In genomic region chr11:34169464-34169894, GRCm38 (mm10) we compare ENCODE assay signal across 9 mouse cellular contexts. TPM values are rescaled to one million over a fixed set of nuclear protein-coding genes. Genes with fewer than 3 reads are reported as not detected.
DNase-seq lines count a peak whose midpoint lies in the region.
"Had no signal": no experiment of that assay in that cellular context is flagged by ENCODE, and none has a peak within 500 bp of the region (broad histone marks: within the 10 kb centered on the region; RNA-seq: fewer than 3 reads in every experiment).

No protein-coding gene starts in this region.

- DNase-seq in adrenal gland, postnatal 14 days, result peak; percentile 24
- DNase-seq in adrenal gland, adult 18-20 months (ENCODE audit: low spot score in 2 of 2), result no peak
- peak; percentile 24 to 48 for DNase-seq in heart, adult 9 months (ENCODE audit: low spot score in 2 of 2)
- peak; percentile 79 for DNase-seq in kidney, postnatal 10 days
- peak; percentile 34 for DNase-seq in retina, embryonic 14.5 days (ENCODE audit: low spot score)
- DNase-seq in thymus, postnatal 0 days (ENCODE audit: low spot score), result no peak
- DNase-seq in cerebellum, postnatal 4 days (ENCODE audit: low spot score in 2 of 2), result no peak
- no peak for DNase-seq in cerebellum, adult 9-11 months
- DNase-seq: liver had no signal

RNA-seq across cellular contexts. Expression of gene Foxi1, which starts 38.4 kb away (rescaled TPM):
- not detected in 2 replicates for total RNA-seq in adrenal gland, postnatal 14 days (2021)
- not detected for total RNA-seq in adrenal gland, adult 18-20 months (2021)
- polyA plus RNA-seq in thymus, postnatal 0 days (2015; fragmentation: Nextera tagmentation; extraction: Ambion mirVana), result 0.23 and 0.54 TPM in 2 replicates

Comparison
In these comparisons a context has a peak if more than half of its experiments do, and no peak if none do; other contexts are left out.
1. DNase-seq: peak in adrenal gland, postnatal 14 days (single experiment), heart, adult 9 months (2 of 2), kidney, postnatal 10 days (single experiment) and retina, embryonic 14.5 days (single experiment); none in adrenal gland, adult 18-20 months (0 of 2), thymus, postnatal 0 days (single experiment), cerebellum, postnatal 4 days (0 of 2) and cerebellum, adult 9-11 months (single experiment).